Mouse (Mus musculus) gastrocnemius, adult 2 months (tissue): ENCODE measurements at regions not wholly inside any gene's neighbourhood (a gene's known extent, or its start where the extent isn't known, plus 50 kb on each side); places are given as distances from the start of the nearest gene placed in this dataset.

ENCODE experiments used
- DNase-seq: peaks from one replicate; pipeline ENCODE4 v3.0.0; 2022
- H3K27ac ChIP-seq: fragments of 200-600 bp; 2 replicates; pipeline ENCODE4 v1.8.1; 2022; ENCODE audit warnings: mild to moderate bottlenecking
- H3K4me3 ChIP-seq: fragments of 200-600 bp; 2 replicates; pipeline ENCODE4 v1.8.1; 2022; ENCODE audit warnings: mild to moderate bottlenecking, moderate library complexity
- CTCF ChIP-seq: fragments of 200-600 bp; IDR thresholded peaks from 2 replicates; pipeline ENCODE4 v1.8.1; 2022; ENCODE audit warnings: antibody characterized with exemption, mild to moderate bottlenecking, moderate library complexity
- intact Hi-C: fragments of 180-260 bp; cut with DNase I; formaldehyde crosslinking; loops from one replicate; pipeline ENCODE4 v1.15.1; 2025

GRCm38 (mm10) chr4:55208386-55209345 is 141.2 kb upstream of the Rad23b start:
- intact Hi-C loops, result no loop called here
- H3K4me3 ChIP-seq, result peak overlapping the region; percentile 19; the same call in 1 of the 2 replicates
- no peak for TF ChIP-seq CTCF

GRCm38 (mm10) chr4:55215425-55216174 is 134.2 kb upstream of the Rad23b start:
- intact Hi-C loops, result no loop called here
- DNase-seq, result no peak
- Histone ChIP-seq H3K4me3 (no peak overlapping the region), H3K27ac (0 out of 2 replicates have a peak overlapping the region, but pooled peaks have one; percentile 28)
- TF ChIP-seq CTCF, result no peak

More at GRCm38 (mm10) chr4:55208386-55209345, 141.2 kb upstream of the Rad23b start:
- H3K27ac ChIP-seq, result no peak overlapping the region
- DNase-seq, result no peak

- Histone ChIP-seq H3K27ac (0 out of 2 replicates have a peak overlapping the region, but pooled peaks have one; percentile 28), H3K4me3 (no peak overlapping the region)
- intact Hi-C loops, result no loop called here
- DNase-seq, result no peak
- TF ChIP-seq CTCF, result no peak
Observed at GRCm38 (mm10) chr4:55216175-55216545, 133.7 kb upstream of the Rad23b start.

GRCm38 (mm10) chr4:55225766-55226165 is 124.1 kb upstream of the Rad23b start:
- Histone ChIP-seq H3K4me3 (no peak overlapping the region), H3K27ac (no peak overlapping the region)
- DNase-seq, result no peak
- intact Hi-C loops, result no loop called here
- TF ChIP-seq CTCF, result no peak

GRCm38 (mm10) chr4:55227394-55227793 is 122.4 kb upstream of the Rad23b start:
- intact Hi-C loops, result no loop called here
- DNase-seq, result no peak
- Histone ChIP-seq H3K4me3 (no peak overlapping the region), H3K27ac (no peak overlapping the region)
- TF ChIP-seq CTCF, result peak; percentile 60

- no peak overlapping the region for H3K27ac ChIP-seq
- peak; percentile 57 for TF ChIP-seq CTCF
- H3K4me3 ChIP-seq, result no peak overlapping the region
- DNase-seq, result no peak
- intact Hi-C loops, result loop anchor here (10.0 kb wide), 1 partner anchor 917 kb away; no protein-coding TSS in a partner anchor
Observed at GRCm38 (mm10) chr4:55231522-55231921, 118.3 kb upstream of the Rad23b start.

- TF ChIP-seq CTCF, result no peak
- intact Hi-C loops, result loop anchor here (10.0 kb wide), 1 partner anchor 923 kb away; no protein-coding TSS in a partner anchor
- DNase-seq, result no peak
Observed at GRCm38 (mm10) chr4:55237856-55238255, 112.0 kb upstream of the Rad23b start.

GRCm38 (mm10) chr4:55240450-55240849 is 109.4 kb upstream of the Rad23b start:
- DNase-seq, result peak; percentile 77
- no peak overlapping the region for H3K4me3 ChIP-seq
- no peak overlapping the region for H3K27ac ChIP-seq
- intact Hi-C loops, result loop anchor here (1.0 to 2.0 kb wide), 2 partner anchors 1309 to 1356 kb away; no protein-coding TSS in a partner anchor
- peak; percentile 98 for TF ChIP-seq CTCF

More at GRCm38 (mm10) chr4:55237856-55238255, 112.0 kb upstream of the Rad23b start:
- Histone ChIP-seq H3K27ac (no peak overlapping the region), H3K4me3 (no peak overlapping the region)

GRCm38 (mm10) chr4:55242331-55242730 is 107.5 kb upstream of the Rad23b start:
- no peak overlapping the region for H3K4me3 ChIP-seq
- no peak for TF ChIP-seq CTCF
- DNase-seq, result no peak
- intact Hi-C loops, result no loop called here
- H3K27ac ChIP-seq, result no peak overlapping the region

GRCm38 (mm10) chr4:55243091-55244058 is 106.5 kb upstream of the Rad23b start:
- intact Hi-C loops, result no loop called here
- no peak for TF ChIP-seq CTCF
- DNase-seq, result no peak
- Histone ChIP-seq H3K4me3 (no peak overlapping the region), H3K27ac (no peak overlapping the region)

- no peak for DNase-seq
- intact Hi-C loops, result no loop called here
- no peak for TF ChIP-seq CTCF
- H3K4me3 ChIP-seq, result no peak overlapping the region
- no peak overlapping the region for H3K27ac ChIP-seq
Observed at GRCm38 (mm10) chr4:55245789-55246188, 104.1 kb upstream of the Rad23b start.

- DNase-seq, result no peak
- Histone ChIP-seq H3K4me3 (no peak overlapping the region), H3K27ac (no peak overlapping the region)
- TF ChIP-seq CTCF, result no peak
- intact Hi-C loops, result no loop called here
Observed at GRCm38 (mm10) chr4:55250334-55250733, 99.5 kb upstream of the Rad23b start.
